19 mouse cellular contexts compared by ENCODE assay signal in genomic region chr4:111780533-111780932, GRCm38 (mm10).
DNase-seq lines count a peak whose midpoint lies in the region; ATAC-seq and TF ChIP-seq lines count a peak whose summit lies in the region.
"Had no signal": no experiment of that assay in that cellular context is flagged by ENCODE, and none has a peak within 500 bp of the region (broad histone marks: within the 10 kb centered on the region; RNA-seq: fewer than 3 reads in every experiment).

No protein-coding gene starts in this region.

- H3K9ac ChIP-seq in forebrain, embryonic 11.5 days (ENCODE audit: low read length) = no peak overlapping the region
- H3K9ac ChIP-seq in forebrain, embryonic 12.5 days = no peak overlapping the region
- no peak overlapping the region for H3K9ac ChIP-seq in forebrain, postnatal 0 days
- no peak overlapping the region for H3K9ac ChIP-seq in midbrain, embryonic 16.5 days (ENCODE audit: low read depth, low read length)
- no peak overlapping the region for H3K9ac ChIP-seq in kidney, embryonic 16.5 days (replicated peaks; ENCODE audit: low read length)
- H3K9ac ChIP-seq: embryonic facial prominence, embryonic 15.5 days; limb, embryonic 15.5 days had no signal

- TF ChIP-seq POLR2A in brain, embryonic 14.5 days (IDR thresholded peaks at IDR 0.05; ENCODE audit: borderline replicate concordance, extremely low read depth, insufficient read depth, insufficient read length, poor library complexity, severe bottlenecking) = no peak

- no peak overlapping the region for H3K27ac ChIP-seq in forebrain, embryonic 11.5 days (ENCODE audit: low read depth, low read length)
- no peak overlapping the region for H3K27ac ChIP-seq in forebrain, embryonic 12.5 days
- H3K27ac ChIP-seq in forebrain, postnatal 0 days (ENCODE audit: low read depth, low read length) = no peak overlapping the region
- no peak overlapping the region for H3K27ac ChIP-seq in midbrain, embryonic 16.5 days (ENCODE audit: low read length)
- H3K27ac ChIP-seq in kidney, embryonic 16.5 days (ENCODE audit: low read length) = no peak overlapping the region
- H3K27ac ChIP-seq: embryonic facial prominence, embryonic 15.5 days; limb, embryonic 15.5 days had no signal

- H3K36me3 ChIP-seq in forebrain, embryonic 11.5 days (ENCODE audit: control insufficient read depth, insufficient read depth, low read length) = no peaks in the 10 kb centered on the region
- H3K36me3 ChIP-seq in forebrain, embryonic 12.5 days (replicated peaks) = no peaks in the 10 kb centered on the region
- no peaks in the 10 kb centered on the region for H3K36me3 ChIP-seq in forebrain, postnatal 0 days (ENCODE audit: insufficient read depth)
- no peaks in the 10 kb centered on the region for H3K36me3 ChIP-seq in midbrain, embryonic 16.5 days (ENCODE audit: control insufficient read depth, insufficient read depth, low read length)
- H3K36me3 ChIP-seq in kidney, embryonic 16.5 days (ENCODE audit: insufficient read depth, low read length) = 0 out of 2 replicates have a peak, but pooled peaks cover 4% of the 10 kb centered on the region
- H3K36me3 ChIP-seq: embryonic facial prominence, embryonic 15.5 days had no signal

- H3K4me1 ChIP-seq in forebrain, embryonic 11.5 days (replicated peaks; ENCODE audit: control insufficient read depth, insufficient read depth, low read length) = no peaks in the 10 kb centered on the region
- H3K4me1 ChIP-seq in forebrain, embryonic 12.5 days = peaks cover 3% of the 10 kb centered on the region; the same call in 1 of the 2 replicates
- no peaks in the 10 kb centered on the region for H3K4me1 ChIP-seq in forebrain, postnatal 0 days (ENCODE audit: insufficient read depth)
- peaks cover 3% of the 10 kb centered on the region for H3K4me1 ChIP-seq in midbrain, embryonic 16.5 days (ENCODE audit: control insufficient read depth, insufficient read depth, low read length)
- H3K4me1 ChIP-seq in kidney, embryonic 16.5 days (ENCODE audit: insufficient read depth, low read length) = no peaks in the 10 kb centered on the region
- H3K4me1 ChIP-seq: embryonic facial prominence, embryonic 15.5 days; limb, embryonic 15.5 days had no signal

- H3K27me3 ChIP-seq in forebrain, embryonic 11.5 days (ENCODE audit: control insufficient read depth, insufficient read depth, low read length) = no peaks in the 10 kb centered on the region
- no peaks in the 10 kb centered on the region for H3K27me3 ChIP-seq in forebrain, embryonic 12.5 days
- no peaks in the 10 kb centered on the region for H3K27me3 ChIP-seq in forebrain, postnatal 0 days (ENCODE audit: insufficient read depth, low read length)
- H3K27me3 ChIP-seq in midbrain, embryonic 16.5 days (ENCODE audit: control insufficient read depth, insufficient read depth, low read depth, low read length) = no peaks in the 10 kb centered on the region
- H3K27me3 ChIP-seq in kidney, embryonic 16.5 days (ENCODE audit: insufficient read depth, low read length) = no peaks in the 10 kb centered on the region
- H3K27me3 ChIP-seq: embryonic facial prominence, embryonic 15.5 days; limb, embryonic 15.5 days had no signal

- H3K4me3 ChIP-seq in forebrain, embryonic 11.5 days (ENCODE audit: low read depth, low read length) = no peak overlapping the region
- no peak overlapping the region for H3K4me3 ChIP-seq in forebrain, embryonic 12.5 days (replicated peaks)
- H3K4me3 ChIP-seq in forebrain, postnatal 0 days (ENCODE audit: low read depth, low read length) = no peak overlapping the region
- H3K4me3 ChIP-seq in midbrain, embryonic 16.5 days (ENCODE audit: low read depth, low read length) = no peak overlapping the region
- H3K4me3 ChIP-seq in kidney, embryonic 16.5 days (ENCODE audit: low read length) = no peak overlapping the region
- H3K4me3 ChIP-seq: embryonic facial prominence, embryonic 15.5 days; limb, embryonic 15.5 days had no signal

- ATAC-seq in forebrain, embryonic 11.5 days (replicated peaks; ENCODE audit: low FRiP score) = peak; percentile 80
- ATAC-seq in forebrain, embryonic 12.5 days (ENCODE audit: low FRiP score) = no peak
- ATAC-seq in forebrain, postnatal 0 days = peak; percentile 58; the same call in 1 of the 2 replicates
- ATAC-seq in midbrain, embryonic 16.5 days = 0 out of 2 replicates have a peak, but pooled peaks have one; percentile 48
- no peak for ATAC-seq in kidney, embryonic 16.5 days (ENCODE audit: low FRiP score, low TSS enrichment)

- H3K4me2 ChIP-seq in forebrain, embryonic 11.5 days (ENCODE audit: low read depth, low read length, severe bottlenecking) = no peak overlapping the region
- H3K4me2 ChIP-seq in forebrain, embryonic 12.5 days = no peak overlapping the region
- H3K4me2 ChIP-seq in forebrain, postnatal 0 days (ENCODE audit: low read depth) = no peak overlapping the region
- no peak overlapping the region for H3K4me2 ChIP-seq in midbrain, embryonic 16.5 days (ENCODE audit: low read length)
- H3K4me2 ChIP-seq in kidney, embryonic 16.5 days (replicated peaks; ENCODE audit: low read depth, low read length) = no peak overlapping the region
- H3K4me2 ChIP-seq: embryonic facial prominence, embryonic 15.5 days; limb, embryonic 15.5 days had no signal

- DNase-seq in forebrain, embryonic 11.5 days (ENCODE audit: low spot score) = no peak
- DNase-seq in brain, embryonic 14.5 days (ENCODE audit: low read depth) = peak; percentile 53
- DNase-seq in forebrain, postnatal 0 days = peak; percentile 4
- no peak for DNase-seq in spleen, postnatal 36 days (ENCODE audit: low spot score in 2 of 2)
- no peak for DNase-seq in urinary bladder, adult 18-20 months (ENCODE audit: low spot score in 2 of 2)
- DNase-seq: adrenal gland, postnatal 10 days; cerebellum, adult 18-20 months; cerebellum, postnatal 36 days; gastrocnemius, postnatal 14 days; kidney, adult 8-10 months; kidney, postnatal 4 days; lung, adult 18-20 months; lung, postnatal 36 days; thymus, postnatal 4 days had no signal

- WGBS in forebrain, embryonic 11.5 days = 25% methylated on average over 4 of the region's 4 CpGs
- 28% methylated on average over 4 of the region's 4 CpGs for WGBS in forebrain, embryonic 12.5 days
- 18% methylated on average over 4 of the region's 4 CpGs for WGBS in forebrain, postnatal 0 days
- WGBS in midbrain, embryonic 16.5 days = 7% methylated on average over 4 of the region's 4 CpGs
- 83% methylated on average over 4 of the region's 4 CpGs for WGBS in kidney, embryonic 16.5 days

- H3K9me3 ChIP-seq in forebrain, embryonic 11.5 days (ENCODE audit: control insufficient read depth, low read length) = no peaks in the 10 kb centered on the region
- H3K9me3 ChIP-seq in forebrain, embryonic 12.5 days = no peaks in the 10 kb centered on the region
- H3K9me3 ChIP-seq in forebrain, postnatal 0 days (ENCODE audit: low read length) = no peaks in the 10 kb centered on the region
- no peaks in the 10 kb centered on the region for H3K9me3 ChIP-seq in midbrain, embryonic 16.5 days (replicated peaks; ENCODE audit: control insufficient read depth, low read length, poor library complexity, severe bottlenecking)
- no peaks in the 10 kb centered on the region for H3K9me3 ChIP-seq in kidney, embryonic 16.5 days (ENCODE audit: low read length)
- H3K9me3 ChIP-seq: embryonic facial prominence, embryonic 15.5 days; limb, embryonic 15.5 days had no signal

- no peak for TF ChIP-seq CTCF in brain, embryonic 14.5 days (IDR thresholded peaks at IDR 0.05; ENCODE audit: borderline replicate concordance, extremely low read depth, insufficient read depth, insufficient read length)
- TF ChIP-seq CTCF in forebrain, postnatal 0 days (IDR thresholded peaks at IDR 0.05; ENCODE audit: low read depth) = no peak

Comparison
In these comparisons a context has a peak if more than half of its experiments do, and no peak if none do; other contexts are left out.
1. ATAC-seq: peak in forebrain, embryonic 11.5 days (single experiment), forebrain, postnatal 0 days (single experiment) and midbrain, embryonic 16.5 days (single experiment); none in forebrain, embryonic 12.5 days (single experiment) and kidney, embryonic 16.5 days (single experiment).
2. DNase-seq: peak in brain, embryonic 14.5 days (single experiment) and forebrain, postnatal 0 days (single experiment); none in forebrain, embryonic 11.5 days (single experiment), spleen, postnatal 36 days (0 of 2) and urinary bladder, adult 18-20 months (0 of 2).